Comparison of ENCODE assay signal across 8 mouse cellular contexts in genomic region chr4:64497759-64498158, GRCm38 (mm10).
DNase-seq lines count a peak whose midpoint lies in the region; ATAC-seq lines count a peak whose summit lies in the region.
"Not testable (repeated sequence)": the region's sequence is repeated elsewhere in the genome, so short reads cannot be mapped to it uniquely, and the experiment has no call there.

No protein-coding gene starts in this region.

- not testable (repeated sequence) for H3K4me1 ChIP-seq in forebrain, embryonic 12.5 days; kidney, embryonic 15.5 days; liver, embryonic 16.5 days (ENCODE audit: control insufficient read depth, low read depth, low read length); stomach, embryonic 16.5 days (ENCODE audit: control insufficient read depth, insufficient read depth, low read length)

- H3K9me3 ChIP-seq in forebrain, embryonic 12.5 days; kidney, embryonic 15.5 days (replicated peaks); liver, embryonic 16.5 days (replicated peaks; ENCODE audit: control insufficient read depth, low read length); stomach, embryonic 16.5 days (replicated peaks; ENCODE audit: control insufficient read depth, low read length): not testable (repeated sequence)

- H3K4me3 ChIP-seq in forebrain, embryonic 12.5 days (replicated peaks); kidney, embryonic 15.5 days (replicated peaks); liver, embryonic 16.5 days (ENCODE audit: low read depth, low read length); stomach, embryonic 16.5 days (replicated peaks; ENCODE audit: low read length): not testable (repeated sequence)

- peak; percentile 82 for DNase-seq in MN1 (ENCODE audit: low spot score)

- not testable (repeated sequence) for H3K9ac ChIP-seq in forebrain, embryonic 12.5 days; kidney, embryonic 15.5 days; liver, embryonic 16.5 days (ENCODE audit: low read depth, low read length); stomach, embryonic 16.5 days (ENCODE audit: low read length)

- H3K4me2 ChIP-seq in forebrain, embryonic 12.5 days; kidney, embryonic 15.5 days; liver, embryonic 16.5 days (ENCODE audit: low read depth, low read length); stomach, embryonic 16.5 days (ENCODE audit: low read depth, low read length): not testable (repeated sequence)

- H3K27ac ChIP-seq in forebrain, embryonic 12.5 days; kidney, embryonic 15.5 days; liver, embryonic 16.5 days (ENCODE audit: low read length); stomach, embryonic 16.5 days (ENCODE audit: low read length): not testable (repeated sequence)

- peak; percentile 87 for ATAC-seq in common myeloid progenitor, adult 5-6 weeks (replicated peaks; ENCODE audit: low read depth, poor library complexity, severe bottlenecking)
- ATAC-seq in forebrain, embryonic 12.5 days (ENCODE audit: low FRiP score) = peak; percentile 93
- peak; percentile 96 for ATAC-seq in hematopoietic stem cell, adult 5-6 weeks (replicated peaks in 1 of 2; ENCODE audit: insufficient read depth in 1 of 2, low FRiP score in 2 of 2, low TSS enrichment in 1 of 2, low read depth in 1 of 2, poor library complexity in 2 of 2, severe bottlenecking in 2 of 2)
- ATAC-seq in kidney, embryonic 15.5 days (replicated peaks; ENCODE audit: low FRiP score) = peak; percentile 87
- peak; percentile 80 for ATAC-seq in liver, embryonic 16.5 days (ENCODE audit: low read depth)
- peak; percentile 97 for ATAC-seq in monocyte, adult 5-6 weeks (replicated peaks; ENCODE audit: insufficient number of reproducible peaks, low FRiP score, low TSS enrichment, poor library complexity, severe bottlenecking)
- ATAC-seq in stomach, embryonic 16.5 days (ENCODE audit: insufficient read depth, low FRiP score) = peak; percentile 86

- H3K27me3 ChIP-seq in forebrain, embryonic 12.5 days; kidney, embryonic 15.5 days; liver, embryonic 16.5 days (ENCODE audit: control insufficient read depth, insufficient read depth, low read depth, low read length); stomach, embryonic 16.5 days (ENCODE audit: control insufficient read depth, insufficient read depth, low read length): not testable (repeated sequence)

- not testable (repeated sequence) for H3K36me3 ChIP-seq in forebrain, embryonic 12.5 days (replicated peaks); kidney, embryonic 15.5 days; liver, embryonic 16.5 days (ENCODE audit: control insufficient read depth, insufficient read depth); stomach, embryonic 16.5 days (ENCODE audit: control insufficient read depth, insufficient read depth, low read length)
